Mouse (Mus musculus): ENCODE data around the gene Ctnna3. TPM values are rescaled to one million over a fixed set of nuclear protein-coding genes. Genes with fewer than 3 reads are reported as not detected.

The Ctnna3 gene
- polyA plus RNA-seq, 1 experiment from 2014 or later = not detected

DNA sequence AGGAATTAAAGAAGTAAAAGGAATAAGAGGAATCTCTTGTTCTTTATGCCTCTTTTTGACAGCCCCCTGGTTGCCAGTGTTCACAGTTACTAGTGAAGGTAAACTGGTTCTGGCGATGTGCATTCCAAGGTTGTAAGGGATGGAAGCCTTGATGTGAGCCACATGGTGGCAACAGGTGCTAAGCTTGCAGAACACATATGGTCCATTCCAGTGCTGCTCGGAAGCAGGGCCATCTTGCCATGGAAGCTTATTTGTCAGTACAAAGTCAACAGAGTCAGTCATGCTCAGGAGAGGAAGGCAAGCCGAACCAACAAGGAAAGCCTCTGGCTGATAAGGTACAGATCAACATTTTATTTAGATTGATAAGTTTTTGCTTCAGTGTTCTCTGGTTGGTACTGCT lies 652.4 kb downstream of the Ctnna3 start:
- Histone ChIP-seq H3K4me2 (ENCODE audit: low read depth, low read length, severe bottlenecking) (no peak overlapping the region), H3K9ac (ENCODE audit: low read length) (no peak overlapping the region), H3K36me3 (ENCODE audit: control insufficient read depth, insufficient read depth, low read length) (no peaks in the 10 kb centered on the region), H3K4me3 (ENCODE audit: low read depth, low read length) (no peak overlapping the region), H3K4me1 (replicated peaks; ENCODE audit: control insufficient read depth, insufficient read depth, low read length) (peaks cover 4% of the 10 kb centered on the region; the same call in 1 of the 2 replicates), H3K27ac (ENCODE audit: low read depth, low read length) (no peak overlapping the region), H3K27me3 (ENCODE audit: control insufficient read depth, insufficient read depth, low read length) (no peaks in the 10 kb centered on the region), H3K9me3 (ENCODE audit: control insufficient read depth, low read length) (no peaks in the 10 kb centered on the region)
- DNase-seq (ENCODE audit: low spot score) = no peak
- ATAC-seq (replicated peaks; ENCODE audit: low FRiP score) = no peak
- WGBS = 78% methylated on average over 3 of the region's 3 CpGs

DNA sequence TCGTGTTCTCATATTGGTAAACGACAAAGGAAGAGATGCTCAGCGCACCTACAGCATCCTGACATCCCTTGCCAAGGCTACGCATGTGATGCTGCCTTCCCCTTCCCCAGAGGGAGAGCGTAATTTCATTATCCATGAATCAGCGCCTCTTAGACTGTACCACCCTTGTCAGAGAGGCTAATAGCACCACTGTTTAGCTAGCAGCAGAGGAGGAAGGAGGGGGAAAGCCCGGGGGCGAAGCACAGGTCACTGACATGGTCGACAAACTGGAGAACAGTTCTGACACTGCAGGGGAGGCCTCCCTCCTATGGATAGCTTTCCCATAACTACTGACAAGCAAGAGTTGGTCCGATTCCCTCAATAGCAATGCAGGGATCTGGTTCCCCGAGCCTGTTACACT lies 653.9 kb downstream of the Ctnna3 start:
- H3K36me3 ChIP-seq (ENCODE audit: control insufficient read depth, insufficient read depth, low read length) = no peaks in the 10 kb centered on the region
- no peak overlapping the region for H3K4me3 ChIP-seq (ENCODE audit: low read depth, low read length)
- H3K27me3 ChIP-seq (ENCODE audit: control insufficient read depth, insufficient read depth, low read length) = peaks cover 7% of the 10 kb centered on the region; the same call in 1 of the 2 replicates
- ATAC-seq (replicated peaks; ENCODE audit: low FRiP score) = no peak
- no peak for DNase-seq (ENCODE audit: low spot score)
- 66% methylated on average over 11 of the region's 11 CpGs for WGBS
- H3K9ac ChIP-seq (ENCODE audit: low read length) = no peak overlapping the region
- H3K27ac ChIP-seq (ENCODE audit: low read depth, low read length) = no peak overlapping the region
- no peak overlapping the region for H3K4me2 ChIP-seq (ENCODE audit: low read depth, low read length, severe bottlenecking)
- H3K9me3 ChIP-seq (ENCODE audit: control insufficient read depth, low read length) = no peaks in the 10 kb centered on the region
- H3K4me1 ChIP-seq (replicated peaks; ENCODE audit: control insufficient read depth, insufficient read depth, low read length) = peaks cover 6% of the 10 kb centered on the region; the same call in 1 of the 2 replicates

DNA sequence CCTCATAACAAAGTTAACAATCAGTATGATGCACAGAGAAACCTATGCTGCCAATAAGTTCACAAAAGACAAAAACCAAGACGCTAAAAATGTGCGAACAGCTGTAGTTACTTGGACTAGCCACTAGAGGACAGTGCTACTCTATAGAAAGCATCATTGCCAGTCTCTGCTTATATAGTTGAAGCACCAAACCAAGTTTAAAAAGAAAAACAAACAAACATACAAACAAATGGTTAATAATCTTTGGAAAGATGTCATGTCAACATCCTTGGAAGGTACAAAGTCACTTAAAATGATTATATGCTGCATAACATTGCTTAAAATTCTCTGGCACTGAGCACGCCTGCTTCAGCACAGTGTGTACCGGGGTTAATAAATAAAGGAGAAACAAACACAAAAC lies 654.6 kb downstream of the Ctnna3 start:
- DNase-seq (ENCODE audit: low spot score) (no peak), ATAC-seq (replicated peaks; ENCODE audit: low FRiP score) (no peak)
- no peak overlapping the region for H3K9ac ChIP-seq (ENCODE audit: low read length)
- H3K27me3 ChIP-seq (ENCODE audit: control insufficient read depth, insufficient read depth, low read length) = peaks cover 11% of the 10 kb centered on the region
- no peaks in the 10 kb centered on the region for H3K9me3 ChIP-seq (ENCODE audit: control insufficient read depth, low read length)
- peaks cover 6% of the 10 kb centered on the region; the same call in 1 of the 2 replicates for H3K4me1 ChIP-seq (replicated peaks; ENCODE audit: control insufficient read depth, insufficient read depth, low read length)
- H3K27ac ChIP-seq (ENCODE audit: low read depth, low read length) = no peak overlapping the region
- no peaks in the 10 kb centered on the region for H3K36me3 ChIP-seq (ENCODE audit: control insufficient read depth, insufficient read depth, low read length)
- H3K4me2 ChIP-seq (ENCODE audit: low read depth, low read length, severe bottlenecking) = no peak overlapping the region
- no peak overlapping the region for H3K4me3 ChIP-seq (ENCODE audit: low read depth, low read length)
- WGBS = 45% methylated on average over 4 of the region's 4 CpGs

DNA sequence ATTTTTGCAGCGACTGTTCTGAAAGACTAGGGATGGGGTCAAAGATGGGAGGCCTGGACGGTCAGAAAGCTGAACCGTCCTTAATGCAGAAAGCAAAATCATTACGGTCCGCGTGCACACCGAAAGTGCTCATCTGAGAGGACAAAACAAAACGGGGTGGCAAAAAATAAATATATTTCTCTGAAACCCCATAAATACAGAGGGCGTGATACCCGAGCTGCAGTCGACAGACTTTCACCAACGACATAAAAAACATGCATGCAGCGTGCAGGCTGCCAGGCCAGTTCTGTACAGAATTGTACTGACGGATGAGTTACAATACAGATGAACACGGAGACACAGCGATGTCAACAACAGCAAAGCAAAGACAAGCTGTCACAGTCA lies 656.3 kb downstream of the Ctnna3 start:
- DNase-seq (ENCODE audit: low spot score) (no peak), ATAC-seq (replicated peaks; ENCODE audit: low FRiP score) (no peak)
- Histone ChIP-seq H3K4me2 (ENCODE audit: low read depth, low read length, severe bottlenecking) (no peak overlapping the region), H3K27me3 (ENCODE audit: control insufficient read depth, insufficient read depth, low read length) (peaks cover 11% of the 10 kb centered on the region), H3K9ac (ENCODE audit: low read length) (no peak overlapping the region), H3K9me3 (ENCODE audit: control insufficient read depth, low read length) (no peaks in the 10 kb centered on the region), H3K36me3 (ENCODE audit: control insufficient read depth, insufficient read depth, low read length) (no peaks in the 10 kb centered on the region), H3K4me1 (replicated peaks; ENCODE audit: control insufficient read depth, insufficient read depth, low read length) (peaks cover 8% of the 10 kb centered on the region; the same call in 1 of the 2 replicates), H3K27ac (ENCODE audit: low read depth, low read length) (no peak overlapping the region), H3K4me3 (ENCODE audit: low read depth, low read length) (no peak overlapping the region)
- WGBS = 60% methylated on average over 16 of the region's 16 CpGs

DNA sequence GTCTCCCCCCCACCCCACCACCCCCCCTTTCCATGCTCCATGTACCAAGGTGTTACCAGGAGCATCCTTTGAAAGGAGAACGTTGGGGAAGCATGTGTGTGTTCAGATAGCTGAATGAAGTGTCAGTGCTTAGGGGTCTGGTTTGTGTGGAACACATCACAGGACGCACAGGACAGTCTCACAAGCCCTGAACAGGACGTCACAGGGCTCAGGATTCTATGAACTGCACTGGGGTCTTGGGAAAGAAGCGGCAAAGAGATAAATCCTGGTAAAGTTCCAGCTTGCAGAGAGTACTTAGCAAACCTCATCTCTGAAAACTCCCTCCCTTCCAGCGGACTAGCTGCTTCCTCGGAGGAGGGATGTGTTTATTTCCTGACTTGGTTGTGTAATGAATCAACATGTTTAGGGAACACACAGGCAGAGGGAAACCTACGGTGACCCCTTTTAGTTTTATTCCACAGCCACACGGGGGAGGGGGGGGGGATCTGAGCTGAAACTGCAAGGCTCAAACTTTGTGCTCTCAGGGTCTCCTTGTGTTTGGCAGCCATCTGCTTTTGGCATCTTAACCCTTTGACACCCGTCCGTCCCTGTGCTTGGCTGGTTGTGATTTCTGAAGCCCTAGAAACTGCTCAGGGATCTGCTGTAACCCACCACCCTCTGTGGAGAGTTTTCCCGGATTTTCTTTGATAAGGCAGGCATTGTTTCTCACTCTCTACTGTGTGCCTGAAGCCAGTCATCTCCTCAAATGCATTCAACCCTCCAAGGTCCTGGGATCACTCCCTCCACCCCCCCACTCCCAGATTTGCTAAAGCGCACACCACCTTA lies 656.9 kb downstream of the Ctnna3 start:
- Histone ChIP-seq H3K27ac (ENCODE audit: low read depth, low read length) (no peak overlapping the region), H3K9ac (ENCODE audit: low read length) (peak overlapping the region; percentile 12; the same call in 1 of the 2 replicates), H3K4me3 (ENCODE audit: low read depth, low read length) (peak overlapping the region; percentile 29), H3K4me2 (ENCODE audit: low read depth, low read length, severe bottlenecking) (peak overlapping the region; percentile 65), H3K27me3 (ENCODE audit: control insufficient read depth, insufficient read depth, low read length) (peaks cover 11% of the 10 kb centered on the region), H3K4me1 (replicated peaks; ENCODE audit: control insufficient read depth, insufficient read depth, low read length) (peaks cover 8% of the 10 kb centered on the region; the same call in 1 of the 2 replicates), H3K36me3 (ENCODE audit: control insufficient read depth, insufficient read depth, low read length) (no peaks in the 10 kb centered on the region), H3K9me3 (ENCODE audit: control insufficient read depth, low read length) (no peaks in the 10 kb centered on the region)
- 1% methylated on average over 12 of the region's 12 CpGs for WGBS
- ATAC-seq (replicated peaks; ENCODE audit: low FRiP score) (peak; percentile 33), DNase-seq (ENCODE audit: low spot score) (peak; percentile 57)

- DNase-seq (ENCODE audit: low spot score) (no peak), ATAC-seq (replicated peaks; ENCODE audit: low FRiP score) (peak; percentile 22; the same call in 1 of the 2 replicates)
- Histone ChIP-seq H3K27me3 (ENCODE audit: control insufficient read depth, insufficient read depth, low read length) (peaks cover 11% of the 10 kb centered on the region), H3K4me1 (replicated peaks; ENCODE audit: control insufficient read depth, insufficient read depth, low read length) (peaks cover 8% of the 10 kb centered on the region; the same call in 1 of the 2 replicates), H3K9ac (ENCODE audit: low read length) (peak overlapping the region; percentile 4; the same call in 1 of the 2 replicates), H3K27ac (ENCODE audit: low read depth, low read length) (no peak overlapping the region), H3K4me3 (ENCODE audit: low read depth, low read length) (peak overlapping the region; percentile 29), H3K36me3 (ENCODE audit: control insufficient read depth, insufficient read depth, low read length) (no peaks in the 10 kb centered on the region), H3K4me2 (ENCODE audit: low read depth, low read length, severe bottlenecking) (peak overlapping the region; percentile 65), H3K9me3 (ENCODE audit: control insufficient read depth, low read length) (no peaks in the 10 kb centered on the region)
- WGBS = 0% methylated on average over 12 of the region's 12 CpGs
Measured at GRCm38 (mm10) chr10:64087521-64087920, 657.6 kb downstream of the Ctnna3 start.

GRCm38 (mm10) chr10:64087936-64088773 lies 658.3 kb downstream of the Ctnna3 start:
- peak overlapping the region; percentile 65 for H3K4me2 ChIP-seq (ENCODE audit: low read depth, low read length, severe bottlenecking)
- peak overlapping the region; percentile 29 for H3K4me3 ChIP-seq (ENCODE audit: low read depth, low read length)
- 0 out of 2 replicates have a peak, but pooled peaks have one; percentile 7 for ATAC-seq (replicated peaks; ENCODE audit: low FRiP score)
- WGBS = 3% methylated on average over 26 of the region's 26 CpGs
- H3K9ac ChIP-seq (ENCODE audit: low read length) = peak overlapping the region; percentile 4
- H3K4me1 ChIP-seq (replicated peaks; ENCODE audit: control insufficient read depth, insufficient read depth, low read length) = peaks cover 8% of the 10 kb centered on the region; the same call in 1 of the 2 replicates
- no peaks in the 10 kb centered on the region for H3K9me3 ChIP-seq (ENCODE audit: control insufficient read depth, low read length)
- peak; percentile 63 for DNase-seq (ENCODE audit: low spot score)
- no peaks in the 10 kb centered on the region for H3K36me3 ChIP-seq (ENCODE audit: control insufficient read depth, insufficient read depth, low read length)
- H3K27me3 ChIP-seq (ENCODE audit: control insufficient read depth, insufficient read depth, low read length) = peaks cover 11% of the 10 kb centered on the region
- no peak overlapping the region for H3K27ac ChIP-seq (ENCODE audit: low read depth, low read length)

- ATAC-seq (replicated peaks; ENCODE audit: low FRiP score) = no peak
- no peak overlapping the region; the same call in 1 of the 2 replicates for H3K4me2 ChIP-seq (ENCODE audit: low read depth, low read length, severe bottlenecking)
- H3K4me1 ChIP-seq (replicated peaks; ENCODE audit: control insufficient read depth, insufficient read depth, low read length) = peaks cover 8% of the 10 kb centered on the region; the same call in 1 of the 2 replicates
- no peak for DNase-seq (ENCODE audit: low spot score)
- H3K4me3 ChIP-seq (ENCODE audit: low read depth, low read length) = 0 out of 2 replicates have a peak overlapping the region, but pooled peaks have one; percentile 7
- no peak overlapping the region for H3K27ac ChIP-seq (ENCODE audit: low read depth, low read length)
- peaks cover 11% of the 10 kb centered on the region for H3K27me3 ChIP-seq (ENCODE audit: control insufficient read depth, insufficient read depth, low read length)
- no peak overlapping the region for H3K9ac ChIP-seq (ENCODE audit: low read length)
- H3K36me3 ChIP-seq (ENCODE audit: control insufficient read depth, insufficient read depth, low read length) = no peaks in the 10 kb centered on the region
- 17% methylated on average over 19 of the region's 19 CpGs for WGBS
- H3K9me3 ChIP-seq (ENCODE audit: control insufficient read depth, low read length) = no peaks in the 10 kb centered on the region
Measured at GRCm38 (mm10) chr10:64088774-64089460, 659.0 kb downstream of the Ctnna3 start.

Measured in forebrain, embryonic 11.5 days (tissue).